Mouse (Mus musculus): Measurements from ENCODE around the gene Dpp8. TPM values are rescaled to one million over a fixed set of nuclear protein-coding genes. Genes with fewer than 3 reads are reported as not detected.
"Not testable (repeated sequence)": the region's sequence is repeated elsewhere in the genome, so short reads cannot be mapped to it uniquely, and the experiment has no call there.

The Dpp8 gene
- 35.2 and 37.3 TPM in 2 replicates for polyA plus RNA-seq (2015; fragmentation: Nextera tagmentation; extraction: Ambion mirVana)

GRCm38 (mm10) chr9:65032269-65033108, at the start of gene Dpp8:
Gene Dpp8 (plus strand): TSS chr9:65032414.
- WGBS = under 1% methylated on average over 85 of the region's 85 CpGs
- Histone ChIP-seq H3K36me3 (peaks cover 26% of the 10 kb centered on the region), H3K4me3 (replicated peaks) (peak within 1 kb of the TSS; percentile 100), H3K27ac (peak within 1 kb of the TSS; percentile 95), H3K27me3 (no peaks in the 10 kb centered on the region), H3K9ac (peak within 1 kb of the TSS; percentile 99), H3K9me3 (replicated peaks) (no peaks in the 10 kb centered on the region), H3K4me2 (peak within 1 kb of the TSS; percentile 85), H3K4me1 (peaks cover 11% of the 10 kb centered on the region)
- ATAC-seq (replicated peaks; ENCODE audit: low FRiP score) = peak; percentile 95

- peaks cover 98% of the 10 kb centered on the region for H3K36me3 ChIP-seq
- no peaks in the 10 kb centered on the region for H3K27me3 ChIP-seq
- H3K27ac ChIP-seq = no peak overlapping the region
- H3K9me3 ChIP-seq (replicated peaks) = no peaks in the 10 kb centered on the region
- WGBS = 77% methylated on average over 8 of the region's 8 CpGs
- H3K4me1 ChIP-seq = no peaks in the 10 kb centered on the region
- no peak overlapping the region for H3K4me2 ChIP-seq
- no peak overlapping the region for H3K9ac ChIP-seq
- ATAC-seq (replicated peaks; ENCODE audit: low FRiP score) = no peak
- no peak overlapping the region for H3K4me3 ChIP-seq (replicated peaks)
These were observed 47.0 kb upstream of the Dpp8 start for GRCm38 (mm10) chr9:64985037-64985794.

- no peaks in the 10 kb centered on the region for H3K9me3 ChIP-seq (replicated peaks)
- no peak overlapping the region for H3K27ac ChIP-seq
- ATAC-seq (replicated peaks; ENCODE audit: low FRiP score) = no peak
- H3K4me3 ChIP-seq (replicated peaks) = no peak overlapping the region
- H3K4me2 ChIP-seq = no peak overlapping the region
- no peaks in the 10 kb centered on the region for H3K4me1 ChIP-seq
- H3K27me3 ChIP-seq = no peaks in the 10 kb centered on the region
- no peak overlapping the region for H3K9ac ChIP-seq
- H3K36me3 ChIP-seq = peaks cover 98% of the 10 kb centered on the region
- WGBS = 83% methylated on average over 9 of the region's 9 CpGs
These were observed 46.4 kb upstream of the Dpp8 start for GRCm38 (mm10) chr9:64985807-64986206.

- H3K9me3 ChIP-seq (replicated peaks) = no peaks in the 10 kb centered on the region
- no peak overlapping the region for H3K9ac ChIP-seq
- WGBS = 97% methylated on average over 2 of the region's 2 CpGs
- peaks cover 93% of the 10 kb centered on the region for H3K36me3 ChIP-seq
- no peaks in the 10 kb centered on the region for H3K4me1 ChIP-seq
- ATAC-seq (replicated peaks; ENCODE audit: low FRiP score) = no peak
- no peak overlapping the region for H3K4me2 ChIP-seq
- no peak overlapping the region for H3K27ac ChIP-seq
- no peaks in the 10 kb centered on the region for H3K27me3 ChIP-seq
- no peak overlapping the region for H3K4me3 ChIP-seq (replicated peaks)
These were observed 44.6 kb upstream of the Dpp8 start for GRCm38 (mm10) chr9:64987651-64988050.

- Histone ChIP-seq H3K9me3 (replicated peaks) (no peaks in the 10 kb centered on the region), H3K4me2 (no peak overlapping the region), H3K27ac (no peak overlapping the region), H3K4me3 (replicated peaks) (no peak overlapping the region), H3K4me1 (no peaks in the 10 kb centered on the region), H3K27me3 (no peaks in the 10 kb centered on the region), H3K36me3 (peaks cover 93% of the 10 kb centered on the region), H3K9ac (no peak overlapping the region)
- no peak for ATAC-seq (replicated peaks; ENCODE audit: low FRiP score)
- 86% methylated on average over 6 of the region's 6 CpGs for WGBS
These were observed 43.8 kb upstream of the Dpp8 start for GRCm38 (mm10) chr9:64988443-64988842.

GRCm38 (mm10) chr9:64990291-64990690, 41.9 kb upstream of the Dpp8 start:
- H3K4me2 ChIP-seq = no peak overlapping the region
- 85% methylated on average over 7 of the region's 7 CpGs for WGBS
- no peaks in the 10 kb centered on the region for H3K4me1 ChIP-seq
- no peak overlapping the region for H3K4me3 ChIP-seq (replicated peaks)
- H3K9ac ChIP-seq = no peak overlapping the region
- no peaks in the 10 kb centered on the region for H3K27me3 ChIP-seq
- no peak overlapping the region for H3K27ac ChIP-seq
- ATAC-seq (replicated peaks; ENCODE audit: low FRiP score) = no peak
- H3K9me3 ChIP-seq (replicated peaks) = no peaks in the 10 kb centered on the region
- H3K36me3 ChIP-seq = peaks cover 86% of the 10 kb centered on the region

- H3K9me3 ChIP-seq (replicated peaks); H3K9ac ChIP-seq; ATAC-seq (replicated peaks; ENCODE audit: low FRiP score); H3K27ac ChIP-seq; H3K27me3 ChIP-seq; H3K4me2 ChIP-seq; H3K4me3 ChIP-seq (replicated peaks); H3K4me1 ChIP-seq: not testable (repeated sequence)
- 82% methylated on average over 1 of the region's 1 CpGs for WGBS
- peaks cover 77% of the 10 kb centered on the region for H3K36me3 ChIP-seq
These were observed 36.8 kb upstream of the Dpp8 start for GRCm38 (mm10) chr9:64995464-64995863.

- H3K9me3 ChIP-seq (replicated peaks) = no peaks in the 10 kb centered on the region
- H3K4me2 ChIP-seq = no peak overlapping the region
- no peaks in the 10 kb centered on the region for H3K4me1 ChIP-seq
- H3K36me3 ChIP-seq = peaks cover 75% of the 10 kb centered on the region
- 82% methylated on average over 4 of the region's 4 CpGs for WGBS
- no peak for ATAC-seq (replicated peaks; ENCODE audit: low FRiP score)
- no peak overlapping the region for H3K27ac ChIP-seq
- no peak overlapping the region for H3K4me3 ChIP-seq (replicated peaks)
- no peak overlapping the region for H3K9ac ChIP-seq
- no peaks in the 10 kb centered on the region for H3K27me3 ChIP-seq
These were observed 30.7 kb upstream of the Dpp8 start for GRCm38 (mm10) chr9:65001481-65001880.

- Histone ChIP-seq H3K4me2 (no peak overlapping the region), H3K27ac (no peak overlapping the region), H3K4me3 (replicated peaks) (no peak overlapping the region), H3K27me3 (no peaks in the 10 kb centered on the region), H3K36me3 (peaks cover 71% of the 10 kb centered on the region), H3K9ac (no peak overlapping the region), H3K4me1 (no peaks in the 10 kb centered on the region), H3K9me3 (replicated peaks) (no peaks in the 10 kb centered on the region)
- ATAC-seq (replicated peaks; ENCODE audit: low FRiP score) = no peak
- 95% methylated on average over 8 of the region's 8 CpGs for WGBS
These were observed 26.5 kb upstream of the Dpp8 start for GRCm38 (mm10) chr9:65005737-65006136.

- no peaks in the 10 kb centered on the region for H3K9me3 ChIP-seq (replicated peaks)
- no peaks in the 10 kb centered on the region for H3K27me3 ChIP-seq
- ATAC-seq (replicated peaks; ENCODE audit: low FRiP score) = no peak
- no peak overlapping the region for H3K4me2 ChIP-seq
- no peak overlapping the region for H3K27ac ChIP-seq
- H3K9ac ChIP-seq = no peak overlapping the region
- H3K4me3 ChIP-seq (replicated peaks) = no peak overlapping the region
- peaks cover 39% of the 10 kb centered on the region for H3K36me3 ChIP-seq
- peaks cover 2% of the 10 kb centered on the region for H3K4me1 ChIP-seq
- 60% methylated on average over 8 of the region's 8 CpGs for WGBS
These were observed 21.6 kb upstream of the Dpp8 start for GRCm38 (mm10) chr9:65010632-65011031.

GRCm38 (mm10) chr9:65011304-65011703, 20.9 kb upstream of the Dpp8 start:
- no peak for ATAC-seq (replicated peaks; ENCODE audit: low FRiP score)
- no peaks in the 10 kb centered on the region for H3K9me3 ChIP-seq (replicated peaks)
- H3K27me3 ChIP-seq = no peaks in the 10 kb centered on the region
- no peak overlapping the region for H3K4me2 ChIP-seq
- H3K9ac ChIP-seq = no peak overlapping the region
- H3K27ac ChIP-seq = no peak overlapping the region
- H3K4me3 ChIP-seq (replicated peaks) = no peak overlapping the region
- WGBS = 57% methylated on average over 6 of the region's 6 CpGs
- H3K4me1 ChIP-seq = peaks cover 9% of the 10 kb centered on the region
- peaks cover 33% of the 10 kb centered on the region for H3K36me3 ChIP-seq

- no peak overlapping the region for H3K4me3 ChIP-seq (replicated peaks)
- H3K9ac ChIP-seq = no peak overlapping the region
- no peak for ATAC-seq (replicated peaks; ENCODE audit: low FRiP score)
- H3K9me3 ChIP-seq (replicated peaks) = no peaks in the 10 kb centered on the region
- H3K36me3 ChIP-seq = no peaks in the 10 kb centered on the region
- H3K27ac ChIP-seq = no peak overlapping the region
- WGBS = 71% methylated on average over 7 of the region's 7 CpGs
- H3K4me2 ChIP-seq = no peak overlapping the region
- no peaks in the 10 kb centered on the region for H3K27me3 ChIP-seq
- peaks cover 36% of the 10 kb centered on the region for H3K4me1 ChIP-seq
These were observed 16.6 kb upstream of the Dpp8 start for GRCm38 (mm10) chr9:65015461-65016222.
